ENCODE assay signal across 13 mouse cellular contexts in genomic region chr4:140532270-140532669, GRCm38 (mm10).
DNase-seq lines count a peak whose midpoint lies in the region; ATAC-seq lines count a peak whose summit lies in the region.
"Had no signal": no experiment of that assay in that cellular context is flagged by ENCODE, and none has a peak within 500 bp of the region (broad histone marks: within the 10 kb centered on the region; RNA-seq: fewer than 3 reads in every experiment).

No protein-coding gene starts in this region.

- H3K4me1 ChIP-seq in forebrain, embryonic 10.5 days, result peaks cover 45% of the 10 kb centered on the region
- H3K4me1 ChIP-seq in forebrain, embryonic 11.5 days (replicated peaks; ENCODE audit: control insufficient read depth, insufficient read depth, low read length), result no peaks in the 10 kb centered on the region
- peaks cover 39% of the 10 kb centered on the region for H3K4me1 ChIP-seq in hindbrain, embryonic 15.5 days (replicated peaks)
- peaks cover 11% of the 10 kb centered on the region for H3K4me1 ChIP-seq in midbrain, embryonic 11.5 days (ENCODE audit: control insufficient read depth, insufficient read depth, low read length)

- H3K36me3 ChIP-seq in forebrain, embryonic 10.5 days (replicated peaks), result peaks cover 78% of the 10 kb centered on the region
- H3K36me3 ChIP-seq in forebrain, embryonic 11.5 days (ENCODE audit: control insufficient read depth, insufficient read depth, low read length), result 0 out of 2 replicates have a peak, but pooled peaks cover 2% of the 10 kb centered on the region
- no peaks in the 10 kb centered on the region for H3K36me3 ChIP-seq in hindbrain, embryonic 15.5 days
- H3K36me3 ChIP-seq in midbrain, embryonic 11.5 days (ENCODE audit: control insufficient read depth, insufficient read depth, low read length), result peaks cover 3% of the 10 kb centered on the region; the same call in 1 of the 2 replicates

- H3K27ac ChIP-seq in forebrain, embryonic 10.5 days, result peak overlapping the region; percentile 63; the same call in 1 of the 2 replicates
- no peak overlapping the region; the same call in 1 of the 2 replicates for H3K27ac ChIP-seq in forebrain, embryonic 11.5 days (ENCODE audit: low read depth, low read length)
- peak overlapping the region; percentile 35; the same call in 1 of the 2 replicates for H3K27ac ChIP-seq in hindbrain, embryonic 15.5 days (replicated peaks)
- H3K27ac ChIP-seq in midbrain, embryonic 11.5 days (ENCODE audit: low read depth, low read length), result peak overlapping the region; percentile 69
- H3K27ac ChIP-seq: heart, embryonic 13.5 days; kidney, postnatal 0 days had no signal

- H3K4me3 ChIP-seq in forebrain, embryonic 10.5 days, result no peak overlapping the region
- no peak overlapping the region for H3K4me3 ChIP-seq in forebrain, embryonic 11.5 days (ENCODE audit: low read depth, low read length)
- H3K4me3 ChIP-seq in hindbrain, embryonic 15.5 days, result no peak overlapping the region
- no peak overlapping the region for H3K4me3 ChIP-seq in midbrain, embryonic 11.5 days (ENCODE audit: low read depth, low read length)
- H3K4me3 ChIP-seq: heart, embryonic 13.5 days had no signal

- no peak for DNase-seq in forebrain, embryonic 10.5 days (ENCODE audit: extremely low spot score, low spot score)
- no peak for DNase-seq in forebrain, embryonic 11.5 days (ENCODE audit: low spot score)
- DNase-seq in Muller cell, postnatal 12 days (ENCODE audit: inconsistent ontology term), result peak; percentile 61
- DNase-seq in midbrain, embryonic 11.5 days (ENCODE audit: low spot score, missing footprints), result peak; percentile 82
- no peak for DNase-seq in lung, postnatal 10 days
- DNase-seq in T-cell, adult 2 months (ENCODE audit: low spot score), result no peak
- no peak for DNase-seq in layer of hippocampus, adult 9-11 months
- DNase-seq: cerebellum, adult 18-20 months; lung, adult 18-20 months; thymus, adult 18-20 months had no signal

- no peak overlapping the region for H3K9ac ChIP-seq in forebrain, embryonic 11.5 days (ENCODE audit: low read length)
- H3K9ac ChIP-seq in hindbrain, embryonic 15.5 days, result no peak overlapping the region
- H3K9ac ChIP-seq in midbrain, embryonic 11.5 days (ENCODE audit: low read length), result no peak overlapping the region
- H3K9ac ChIP-seq: heart, embryonic 13.5 days had no signal

- 53% methylated on average over 15 of the region's 15 CpGs for WGBS in forebrain, embryonic 10.5 days
- 40% methylated on average over 15 of the region's 15 CpGs for WGBS in forebrain, embryonic 11.5 days
- WGBS in hindbrain, embryonic 15.5 days, result 23% methylated on average over 15 of the region's 15 CpGs
- WGBS in midbrain, embryonic 11.5 days, result 27% methylated on average over 15 of the region's 15 CpGs

- no peak for ATAC-seq in forebrain, embryonic 11.5 days (replicated peaks; ENCODE audit: low FRiP score)
- ATAC-seq in hindbrain, embryonic 15.5 days (ENCODE audit: low FRiP score, low read depth), result no peak
- ATAC-seq in midbrain, embryonic 11.5 days (ENCODE audit: low FRiP score), result peak; percentile 60

- H3K27me3 ChIP-seq in forebrain, embryonic 10.5 days (ENCODE audit: poor library complexity, severe bottlenecking), result no peaks in the 10 kb centered on the region
- no peaks in the 10 kb centered on the region for H3K27me3 ChIP-seq in forebrain, embryonic 11.5 days (ENCODE audit: control insufficient read depth, insufficient read depth, low read length)
- no peaks in the 10 kb centered on the region for H3K27me3 ChIP-seq in hindbrain, embryonic 15.5 days
- H3K27me3 ChIP-seq in midbrain, embryonic 11.5 days (ENCODE audit: control insufficient read depth, insufficient read depth, low read length), result no peaks in the 10 kb centered on the region
- H3K27me3 ChIP-seq: heart, embryonic 13.5 days had no signal

- no peaks in the 10 kb centered on the region for H3K9me3 ChIP-seq in forebrain, embryonic 10.5 days
- no peaks in the 10 kb centered on the region for H3K9me3 ChIP-seq in forebrain, embryonic 11.5 days (ENCODE audit: control insufficient read depth, low read length)
- H3K9me3 ChIP-seq in hindbrain, embryonic 15.5 days, result no peaks in the 10 kb centered on the region
- no peaks in the 10 kb centered on the region for H3K9me3 ChIP-seq in midbrain, embryonic 11.5 days (ENCODE audit: control insufficient read depth, low read length)
- H3K9me3 ChIP-seq: heart, embryonic 13.5 days had no signal

- no peak overlapping the region for H3K4me2 ChIP-seq in forebrain, embryonic 11.5 days (ENCODE audit: low read depth, low read length, severe bottlenecking)
- H3K4me2 ChIP-seq in hindbrain, embryonic 15.5 days, result no peak overlapping the region
- no peak overlapping the region for H3K4me2 ChIP-seq in midbrain, embryonic 11.5 days
- H3K4me2 ChIP-seq: heart, embryonic 13.5 days had no signal

Comparison
In these comparisons a context has a peak if more than half of its experiments do, and no peak if none do; other contexts are left out.
1. DNase-seq: peak in Muller cell, postnatal 12 days (single experiment) and midbrain, embryonic 11.5 days (single experiment); none in forebrain, embryonic 10.5 days (single experiment), forebrain, embryonic 11.5 days (single experiment), lung, postnatal 10 days (single experiment), T-cell, adult 2 months (single experiment) and layer of hippocampus, adult 9-11 months (single experiment).